Mouse (Mus musculus) kidney, adult 2 months (tissue): Measurements from ENCODE around the gene I0C0044D17Rik.

Source experiments
- CTCF ChIP-seq: fragments of 200-500 bp; conservative IDR thresholded peaks from 2 replicates; pipeline ENCODE4 v1.5.1; 2011; ENCODE audit warnings: low read depth, mild to moderate bottlenecking, control low read depth, low read length, moderate library complexity, mixed read lengths; ENCODE audit not compliant: insufficient read depth, insufficient read length
- POLR2A ChIP-seq: fragments of 200-500 bp; IDR thresholded peaks from one replicate; pipeline ENCODE4 v1.6.1; 2011; ENCODE audit warnings: low read depth, low read length, control low read depth

GRCm38 (mm10) chr4:98838913-98839312 lies 15.3 kb upstream of the I0C0044D17Rik start:
- no peak for TF ChIP-seq CTCF
- TF ChIP-seq POLR2A = no peak
